Mouse (Mus musculus) neural tube, embryonic 12.5 days (tissue): ENCODE results near the gene Entpd3. TPM values are rescaled to one million over a fixed set of nuclear protein-coding genes. Genes with fewer than 3 reads are reported as not detected.

Experiments
- polyA plus RNA-seq: library from polyadenylated mRNA; unstranded; fragments of >200 nt; fragmentation: Nextera tagmentation; extraction: Ambion mirVana; gene quantifications from 2 replicates; pipeline ENCODE4 v1.2.1, GENCODE M21; 2016

The Entpd3 gene
- polyA plus RNA-seq, 1 experiment from 2014 or later: 0.41 TPM

Other genes with a start within 250 kb of the Entpd3 start
- gene Myrip, start 238.3 kb upstream of the Entpd3 start, polyA plus RNA-seq: 2.3 and 2.4 TPM in 2 replicates
- gene Eif1b, start 47.6 kb upstream of the Entpd3 start, polyA plus RNA-seq: 299 and 318 TPM in 2 replicates
- 538 and 558 TPM in 2 replicates for gene Rpl14, start 31.6 kb downstream of the Entpd3 start, polyA plus RNA-seq